Mouse (Mus musculus): ENCODE data around the gene Rabepk. TPM values are rescaled to one million over a fixed set of nuclear protein-coding genes. Genes with fewer than 3 reads are reported as not detected.
"Not testable (repeated sequence)": the region's sequence is repeated elsewhere in the genome, so short reads cannot be mapped to it uniquely, and the experiment has no call there.

The Rabepk gene
- polyA plus RNA-seq, 1 experiment = 28.2 TPM

- Histone ChIP-seq H3K4me3 (ENCODE audit: insufficient read depth, low read depth, low read length) (no peak overlapping the region), H3K27ac (replicated peaks; ENCODE audit: low read depth, low read length) (no peak overlapping the region), H3K4me1 (ENCODE audit: control insufficient read depth, insufficient read depth, insufficient read length, low read length) (no peaks in the 10 kb centered on the region)
These were observed 9.4 kb downstream of the Rabepk start for GRCm38 (mm10) chr2:34790282-34790681.

- Histone ChIP-seq H3K4me3 (ENCODE audit: insufficient read depth, low read depth, low read length) (no peak overlapping the region), H3K27ac (replicated peaks; ENCODE audit: low read depth, low read length) (no peak overlapping the region), H3K4me1 (ENCODE audit: control insufficient read depth, insufficient read depth, insufficient read length, low read length) (no peaks in the 10 kb centered on the region)
These were observed 15.6 kb downstream of the Rabepk start for GRCm38 (mm10) chr2:34784085-34784484.

GRCm38 (mm10) chr2:34783064-34784020 is 16.4 kb downstream of the Rabepk start:
- Histone ChIP-seq H3K4me1 (ENCODE audit: control insufficient read depth, insufficient read depth, insufficient read length, low read length) (no peaks in the 10 kb centered on the region), H3K4me3 (ENCODE audit: insufficient read depth, low read depth, low read length) (no peak overlapping the region), H3K27ac (replicated peaks; ENCODE audit: low read depth, low read length) (no peak overlapping the region)

- Histone ChIP-seq H3K4me1 (ENCODE audit: control insufficient read depth, insufficient read depth, insufficient read length, low read length) (peaks cover 9% of the 10 kb centered on the region), H3K27ac (replicated peaks; ENCODE audit: low read depth, low read length) (no peak overlapping the region), H3K4me3 (ENCODE audit: insufficient read depth, low read depth, low read length) (no peak overlapping the region)
These were observed 22.4 kb downstream of the Rabepk start for GRCm38 (mm10) chr2:34777237-34777868.

GRCm38 (mm10) chr2:34774493-34774892 is 25.2 kb downstream of the Rabepk start:
- H3K4me3 ChIP-seq (ENCODE audit: insufficient read depth, low read depth, low read length) = peak overlapping the region; percentile 23; the same call in 1 of the 2 replicates
- H3K4me1 ChIP-seq (ENCODE audit: control insufficient read depth, insufficient read depth, insufficient read length, low read length) = peaks cover 11% of the 10 kb centered on the region
- H3K27ac ChIP-seq (replicated peaks; ENCODE audit: low read depth, low read length) = no peak overlapping the region

GRCm38 (mm10) chr2:34773673-34774072 is 26.0 kb downstream of the Rabepk start:
- Histone ChIP-seq H3K4me1 (ENCODE audit: control insufficient read depth, insufficient read depth, insufficient read length, low read length) (peaks cover 11% of the 10 kb centered on the region), H3K4me3 (ENCODE audit: insufficient read depth, low read depth, low read length) (0 out of 2 replicates have a peak overlapping the region, but pooled peaks have one; percentile 0), H3K27ac (replicated peaks; ENCODE audit: low read depth, low read length) (no peak overlapping the region)

GRCm38 (mm10) chr2:34772252-34773235 is 27.2 kb downstream of the Rabepk start:
- peaks cover 11% of the 10 kb centered on the region for H3K4me1 ChIP-seq (ENCODE audit: control insufficient read depth, insufficient read depth, insufficient read length, low read length)
- peak overlapping the region; percentile 78 for H3K4me3 ChIP-seq (ENCODE audit: insufficient read depth, low read depth, low read length)
- H3K27ac ChIP-seq (replicated peaks; ENCODE audit: low read depth, low read length) = peak overlapping the region; percentile 50

GRCm38 (mm10) chr2:34771368-34772226 is 28.1 kb downstream of the Rabepk start, which contains the start of gene Hspa5:
Gene Hspa5, plus strand, starts transcription at chr2:34771970.
- H3K27ac ChIP-seq (replicated peaks; ENCODE audit: low read depth, low read length) = peak within 1 kb of the TSS; percentile 94
- peak within 1 kb of the TSS; percentile 87 for H3K4me3 ChIP-seq (ENCODE audit: insufficient read depth, low read depth, low read length)
- peaks cover 11% of the 10 kb centered on the region for H3K4me1 ChIP-seq (ENCODE audit: control insufficient read depth, insufficient read depth, insufficient read length, low read length)

- H3K27ac ChIP-seq (replicated peaks; ENCODE audit: low read depth, low read length) = peak overlapping the region; percentile 94
- H3K4me1 ChIP-seq (ENCODE audit: control insufficient read depth, insufficient read depth, insufficient read length, low read length) = peaks cover 11% of the 10 kb centered on the region
- H3K4me3 ChIP-seq (ENCODE audit: insufficient read depth, low read depth, low read length) = peak overlapping the region; percentile 87
These were observed 28.8 kb downstream of the Rabepk start for GRCm38 (mm10) chr2:34770951-34771350.

GRCm38 (mm10) chr2:34770049-34770448 is 29.7 kb downstream of the Rabepk start:
- H3K27ac ChIP-seq (replicated peaks; ENCODE audit: low read depth, low read length) = no peak overlapping the region
- no peak overlapping the region for H3K4me3 ChIP-seq (ENCODE audit: insufficient read depth, low read depth, low read length)
- peaks cover 11% of the 10 kb centered on the region for H3K4me1 ChIP-seq (ENCODE audit: control insufficient read depth, insufficient read depth, insufficient read length, low read length)

GRCm38 (mm10) chr2:34764801-34765200 is 34.9 kb downstream of the Rabepk start:
- H3K4me1 ChIP-seq (ENCODE audit: control insufficient read depth, insufficient read depth, insufficient read length, low read length) = no peaks in the 10 kb centered on the region
- no peak overlapping the region for H3K4me3 ChIP-seq (ENCODE audit: insufficient read depth, low read depth, low read length)
- no peak overlapping the region for H3K27ac ChIP-seq (replicated peaks; ENCODE audit: low read depth, low read length)

GRCm38 (mm10) chr2:34762872-34763271 is 36.8 kb downstream of the Rabepk start:
- Histone ChIP-seq H3K4me3 (ENCODE audit: insufficient read depth, low read depth, low read length) (no peak overlapping the region), H3K27ac (replicated peaks; ENCODE audit: low read depth, low read length) (no peak overlapping the region), H3K4me1 (ENCODE audit: control insufficient read depth, insufficient read depth, insufficient read length, low read length) (no peaks in the 10 kb centered on the region)

GRCm38 (mm10) chr2:34762174-34762573 is 37.5 kb downstream of the Rabepk start:
- Histone ChIP-seq H3K27ac (replicated peaks; ENCODE audit: low read depth, low read length) (no peak overlapping the region), H3K4me3 (ENCODE audit: insufficient read depth, low read depth, low read length) (no peak overlapping the region), H3K4me1 (ENCODE audit: control insufficient read depth, insufficient read depth, insufficient read length, low read length) (no peaks in the 10 kb centered on the region)

GRCm38 (mm10) chr2:34761272-34761671 is 38.4 kb downstream of the Rabepk start:
- H3K4me3 ChIP-seq (ENCODE audit: insufficient read depth, low read depth, low read length); H3K27ac ChIP-seq (replicated peaks; ENCODE audit: low read depth, low read length); H3K4me1 ChIP-seq (ENCODE audit: control insufficient read depth, insufficient read depth, insufficient read length, low read length): not testable (repeated sequence)

Data from brown adipose tissue, adult 24 weeks (tissue).